Mouse (Mus musculus): Measurements from ENCODE around the gene Zic2. TPM values are rescaled to one million over a fixed set of nuclear protein-coding genes. Genes with fewer than 3 reads are reported as not detected.
A peak's percentile ranks its signal among the peaks of the same experiment; 100 is the strongest.

Gene Zic2
- polyA plus RNA-seq, 1 experiment from 2014 or later = 0.07 TPM

DNA sequence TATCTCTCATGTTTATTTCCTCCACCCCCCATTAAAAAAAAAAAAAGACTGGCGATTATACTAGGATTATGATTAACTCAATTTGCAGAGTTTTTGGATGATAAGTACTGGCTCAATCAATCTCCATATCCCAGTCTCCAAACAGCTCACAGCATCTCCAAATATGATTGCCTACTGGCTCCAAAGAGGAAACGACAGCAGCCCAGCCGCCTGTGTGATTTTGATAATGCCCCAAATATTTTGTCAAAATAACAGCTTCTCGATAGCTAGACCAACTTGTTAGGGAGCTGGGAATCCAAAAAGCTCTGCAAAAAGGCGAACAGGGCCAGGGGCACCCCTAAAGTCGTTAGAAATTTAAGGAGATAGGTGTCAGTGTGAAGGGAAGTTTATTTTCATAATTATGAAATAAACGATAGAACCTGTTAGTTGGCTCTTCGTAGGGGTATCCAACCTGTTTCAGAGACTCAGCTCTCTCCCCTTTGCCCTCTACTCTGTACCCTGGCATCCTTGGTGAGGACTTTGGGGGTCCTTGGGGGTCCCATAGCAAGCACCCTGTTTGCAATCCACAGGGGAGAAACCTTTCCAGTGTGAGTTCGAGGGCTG lies 2.8 kb downstream of the Zic2 start:
- Histone ChIP-seq H3K4me1 (ENCODE audit: control insufficient read depth, insufficient read depth, low read length) (peaks cover 22% of the 10 kb centered on the region), H3K4me2 (no peak overlapping the region), H3K9ac (ENCODE audit: low read depth, low read length) (no peak overlapping the region), H3K4me3 (ENCODE audit: low read depth, low read length) (no peak overlapping the region; the same call in 1 of the 2 replicates), H3K36me3 (ENCODE audit: control insufficient read depth, insufficient read depth, low read length) (no peaks in the 10 kb centered on the region), H3K27ac (ENCODE audit: low read depth, low read length) (no peak overlapping the region), H3K9me3 (replicated peaks; ENCODE audit: control insufficient read depth, low read length) (no peaks in the 10 kb centered on the region), H3K27me3 (ENCODE audit: control insufficient read depth, insufficient read depth, low read length) (peaks cover 97% of the 10 kb centered on the region)
- ATAC-seq (replicated peaks; ENCODE audit: insufficient number of reproducible peaks, low FRiP score, low TSS enrichment) = no peak
- whole genome bisulfite sequencing (ENCODE audit: insufficient replicate concordance) = 2% methylated on average over 9 of the region's 9 CpGs

DNA sequence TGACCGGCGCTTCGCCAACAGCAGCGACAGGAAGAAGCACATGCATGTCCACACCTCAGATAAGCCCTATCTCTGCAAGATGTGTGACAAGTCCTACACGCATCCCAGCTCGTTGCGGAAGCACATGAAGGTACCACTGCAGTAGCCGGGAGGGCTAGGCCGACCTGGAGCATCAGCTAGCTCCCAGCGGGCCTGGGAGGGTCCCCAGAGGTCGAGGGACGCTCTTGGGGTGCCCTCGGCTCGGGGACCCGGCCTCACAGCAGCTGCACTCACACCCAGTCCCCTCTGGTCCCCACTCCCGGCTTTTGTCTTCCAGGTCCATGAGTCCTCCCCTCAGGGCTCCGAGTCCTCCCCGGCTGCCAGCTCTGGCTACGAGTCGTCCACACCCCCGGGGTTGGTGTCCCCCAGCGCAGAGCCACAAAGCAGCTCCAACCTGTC lies 3.4 kb downstream of the Zic2 start:
- Histone ChIP-seq H3K27me3 (ENCODE audit: control insufficient read depth, insufficient read depth, low read length) (peaks cover 97% of the 10 kb centered on the region), H3K4me2 (peak overlapping the region; percentile 46), H3K4me1 (ENCODE audit: control insufficient read depth, insufficient read depth, low read length) (peaks cover 22% of the 10 kb centered on the region), H3K9me3 (replicated peaks; ENCODE audit: control insufficient read depth, low read length) (no peaks in the 10 kb centered on the region), H3K4me3 (ENCODE audit: low read depth, low read length) (peak overlapping the region; percentile 22), H3K9ac (ENCODE audit: low read depth, low read length) (no peak overlapping the region), H3K36me3 (ENCODE audit: control insufficient read depth, insufficient read depth, low read length) (no peaks in the 10 kb centered on the region), H3K27ac (ENCODE audit: low read depth, low read length) (no peak overlapping the region)
- ATAC-seq (replicated peaks; ENCODE audit: insufficient number of reproducible peaks, low FRiP score, low TSS enrichment) = no peak
- 0% methylated on average over 22 of the region's 22 CpGs for WGBS (ENCODE audit: insufficient replicate concordance)

DNA sequence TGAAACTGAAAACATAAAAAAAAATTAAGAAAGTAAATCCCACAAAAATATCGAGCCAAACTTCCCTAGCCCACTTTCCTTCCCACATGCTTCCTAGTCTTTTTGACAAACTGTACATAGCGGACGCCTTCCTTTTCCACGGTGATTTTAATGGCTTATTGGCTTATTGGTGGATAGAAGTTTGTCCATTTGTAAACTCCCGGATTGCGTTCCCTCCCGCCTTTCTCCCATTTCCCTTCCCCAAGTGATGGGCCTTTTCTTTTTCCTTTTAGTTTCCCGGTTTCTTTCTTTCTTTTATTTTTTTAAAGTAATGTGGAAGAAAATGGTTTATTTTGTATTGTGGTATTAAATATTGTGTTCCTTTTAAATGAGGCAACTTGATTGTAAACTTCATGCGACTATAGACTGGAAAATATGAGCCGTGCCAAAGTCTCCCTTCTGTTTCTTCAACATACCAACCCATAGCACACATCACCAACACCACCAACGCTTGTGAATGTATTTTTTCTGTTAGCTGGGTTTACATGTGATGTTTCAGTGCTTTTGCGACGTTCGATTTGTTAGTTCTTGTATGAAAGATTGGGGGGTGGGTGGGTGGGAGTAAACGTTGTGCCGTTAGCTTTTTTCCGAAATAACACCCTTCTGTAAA lies 4.3 kb downstream of the Zic2 start:
- WGBS (ENCODE audit: insufficient replicate concordance) = 29% methylated on average over 17 of the region's 17 CpGs
- H3K27ac ChIP-seq (ENCODE audit: low read depth, low read length) = no peak overlapping the region

DNA sequence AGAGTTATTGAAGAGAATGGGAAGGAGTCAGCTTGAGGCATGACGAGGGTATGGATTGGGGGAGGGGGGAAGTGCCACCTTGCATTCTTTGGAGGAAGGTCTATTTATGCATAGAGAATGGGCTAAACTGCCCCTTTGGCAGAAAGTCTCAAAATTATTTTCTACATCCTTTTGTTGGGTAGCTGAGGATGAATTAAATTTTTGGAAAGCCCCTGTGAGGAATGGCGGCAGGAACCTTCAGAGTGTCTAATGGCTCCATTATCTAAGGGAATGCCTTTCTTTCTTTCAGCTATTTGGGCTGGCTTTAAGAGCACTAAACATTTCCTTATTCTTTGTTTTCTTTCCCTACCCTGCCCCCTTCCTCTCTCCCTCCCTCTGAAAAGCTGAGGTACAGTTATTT lies 5.1 kb downstream of the Zic2 start:
- no peak overlapping the region for H3K4me3 ChIP-seq (ENCODE audit: low read depth, low read length)
- no peak overlapping the region for H3K9ac ChIP-seq (ENCODE audit: low read depth, low read length)
- no peak overlapping the region for H3K4me2 ChIP-seq

More for the DNA sequence above, 4.3 kb downstream of the Zic2 start:
- ATAC-seq (replicated peaks; ENCODE audit: insufficient number of reproducible peaks, low FRiP score, low TSS enrichment) = no peak
- no peak overlapping the region for H3K4me2 ChIP-seq
- H3K9me3 ChIP-seq (replicated peaks; ENCODE audit: control insufficient read depth, low read length) = no peaks in the 10 kb centered on the region
- peaks cover 97% of the 10 kb centered on the region for H3K27me3 ChIP-seq (ENCODE audit: control insufficient read depth, insufficient read depth, low read length)
- no peak overlapping the region for H3K4me3 ChIP-seq (ENCODE audit: low read depth, low read length)
- no peak overlapping the region for H3K9ac ChIP-seq (ENCODE audit: low read depth, low read length)
- peaks cover 22% of the 10 kb centered on the region for H3K4me1 ChIP-seq (ENCODE audit: control insufficient read depth, insufficient read depth, low read length)
- no peaks in the 10 kb centered on the region for H3K36me3 ChIP-seq (ENCODE audit: control insufficient read depth, insufficient read depth, low read length)

DNA sequence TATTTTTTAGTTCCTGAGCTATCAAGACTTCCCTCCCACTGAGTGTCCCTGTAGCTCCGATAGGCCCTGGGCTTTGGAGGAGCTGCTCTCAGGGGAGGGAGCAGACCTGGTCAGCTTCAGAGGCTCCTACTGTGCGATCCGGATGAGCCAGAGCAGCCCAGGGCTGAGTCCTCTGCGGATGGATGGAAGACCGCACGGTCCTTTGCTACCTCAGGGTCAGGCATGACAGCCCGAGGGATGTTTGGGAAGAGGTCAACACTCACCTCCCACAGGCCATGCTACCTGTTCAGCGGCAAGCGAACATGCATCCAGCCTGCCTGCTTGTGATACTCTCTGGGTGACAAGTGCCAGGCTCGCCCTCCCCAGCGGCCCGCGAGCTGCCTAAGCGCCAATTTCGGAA lies 5.9 kb downstream of the Zic2 start:
- no peak overlapping the region for H3K4me2 ChIP-seq
- ATAC-seq (replicated peaks; ENCODE audit: insufficient number of reproducible peaks, low FRiP score, low TSS enrichment) = no peak
- H3K4me3 ChIP-seq (ENCODE audit: low read depth, low read length) = no peak overlapping the region
- no peaks in the 10 kb centered on the region for H3K36me3 ChIP-seq (ENCODE audit: control insufficient read depth, insufficient read depth, low read length)
- H3K4me1 ChIP-seq (ENCODE audit: control insufficient read depth, insufficient read depth, low read length) = peaks cover 7% of the 10 kb centered on the region
- WGBS (ENCODE audit: insufficient replicate concordance) = 1% methylated on average over 15 of the region's 15 CpGs
- H3K27ac ChIP-seq (ENCODE audit: low read depth, low read length) = no peak overlapping the region
- peaks cover 97% of the 10 kb centered on the region for H3K27me3 ChIP-seq (ENCODE audit: control insufficient read depth, insufficient read depth, low read length)
- H3K9me3 ChIP-seq (replicated peaks; ENCODE audit: control insufficient read depth, low read length) = no peaks in the 10 kb centered on the region
- H3K9ac ChIP-seq (ENCODE audit: low read depth, low read length) = no peak overlapping the region

More for the DNA sequence above, 5.1 kb downstream of the Zic2 start:
- Histone ChIP-seq H3K36me3 (ENCODE audit: control insufficient read depth, insufficient read depth, low read length) (no peaks in the 10 kb centered on the region), H3K9me3 (replicated peaks; ENCODE audit: control insufficient read depth, low read length) (no peaks in the 10 kb centered on the region), H3K27ac (ENCODE audit: low read depth, low read length) (no peak overlapping the region), H3K27me3 (ENCODE audit: control insufficient read depth, insufficient read depth, low read length) (peaks cover 97% of the 10 kb centered on the region), H3K4me1 (ENCODE audit: control insufficient read depth, insufficient read depth, low read length) (peaks cover 15% of the 10 kb centered on the region)
- ATAC-seq (replicated peaks; ENCODE audit: insufficient number of reproducible peaks, low FRiP score, low TSS enrichment) = no peak
- 8% methylated on average over 2 of the region's 2 CpGs for WGBS (ENCODE audit: insufficient replicate concordance)

DNA sequence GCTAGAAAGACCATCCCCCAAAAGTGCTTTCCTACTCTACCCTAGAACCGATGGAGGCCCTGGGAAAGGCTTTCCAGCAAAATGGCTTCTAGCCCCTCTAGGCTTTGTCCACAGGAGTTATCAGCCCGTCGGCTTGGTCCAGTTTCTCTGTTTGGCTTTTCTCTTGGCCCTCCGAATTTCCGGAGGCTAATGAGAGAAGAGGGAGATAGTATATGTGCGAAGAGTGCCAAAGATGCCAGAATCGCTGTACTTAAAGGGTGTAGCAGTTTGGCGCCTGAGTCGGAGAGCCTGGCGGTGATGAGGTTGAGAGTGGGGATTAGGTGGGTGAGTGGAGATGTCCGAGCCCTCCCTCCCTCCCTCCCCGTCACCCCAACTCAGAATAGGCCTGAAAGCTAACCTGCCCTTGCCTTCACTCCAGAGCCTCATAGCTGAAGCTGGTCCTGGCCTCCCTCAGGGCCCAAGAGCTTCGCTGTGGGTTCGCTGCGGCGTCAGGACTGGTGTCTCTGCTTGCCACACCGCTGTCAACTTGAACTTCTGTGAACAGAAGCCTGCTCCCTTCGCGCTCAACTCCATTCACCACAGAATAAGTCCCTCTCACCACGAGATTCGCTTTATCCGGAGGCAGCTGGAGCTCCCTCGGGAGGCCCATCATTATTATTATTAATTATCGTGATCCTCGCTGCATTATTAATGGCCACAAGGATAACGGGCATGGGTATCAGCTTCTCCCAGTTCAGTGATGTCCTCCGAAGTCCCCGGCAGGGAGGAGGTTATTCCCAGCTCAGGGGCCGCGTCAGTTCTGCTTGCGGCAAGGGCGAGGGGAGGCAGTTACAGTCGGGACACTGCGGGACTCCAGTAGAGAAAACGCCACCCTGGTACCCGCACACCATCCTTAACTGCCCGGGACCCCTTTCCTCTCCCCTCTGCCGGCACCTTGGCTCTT lies 7.1 kb downstream of the Zic2 start:
- peaks cover 94% of the 10 kb centered on the region for H3K27me3 ChIP-seq (ENCODE audit: control insufficient read depth, insufficient read depth, low read length)
- H3K9me3 ChIP-seq (replicated peaks; ENCODE audit: control insufficient read depth, low read length) = no peaks in the 10 kb centered on the region
- no peak overlapping the region for H3K4me3 ChIP-seq (ENCODE audit: low read depth, low read length)
- 1% methylated on average over 37 of the region's 38 CpGs for WGBS (ENCODE audit: insufficient replicate concordance)
- no peak overlapping the region for H3K9ac ChIP-seq (ENCODE audit: low read depth, low read length)
- peaks cover 5% of the 10 kb centered on the region; the same call in 1 of the 2 replicates for H3K4me1 ChIP-seq (ENCODE audit: control insufficient read depth, insufficient read depth, low read length)
- H3K36me3 ChIP-seq (ENCODE audit: control insufficient read depth, insufficient read depth, low read length) = no peaks in the 10 kb centered on the region
- H3K27ac ChIP-seq (ENCODE audit: low read depth, low read length) = no peak overlapping the region
- H3K4me2 ChIP-seq = no peak overlapping the region
- ATAC-seq (replicated peaks; ENCODE audit: insufficient number of reproducible peaks, low FRiP score, low TSS enrichment) = no peak

DNA sequence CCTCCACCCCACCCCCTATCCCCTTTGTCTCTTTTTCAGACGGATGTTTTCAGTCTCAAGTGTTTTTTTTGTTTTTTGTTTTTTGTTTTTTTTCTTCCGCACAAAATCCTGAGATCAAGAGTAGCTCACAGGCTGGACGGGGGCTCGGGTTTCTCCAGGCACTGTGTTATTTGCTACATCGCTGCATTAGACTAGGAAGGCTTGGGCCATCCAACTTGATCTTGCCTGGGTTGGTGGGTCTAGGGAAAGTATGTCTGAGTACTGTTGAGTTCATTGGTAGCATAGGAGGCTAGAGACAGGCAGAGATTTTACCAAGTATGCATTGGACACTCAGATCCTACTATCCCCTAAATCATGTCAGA lies 7.8 kb downstream of the Zic2 start:
- H3K36me3 ChIP-seq (ENCODE audit: control insufficient read depth, insufficient read depth, low read length) = no peaks in the 10 kb centered on the region
- no peak overlapping the region for H3K4me2 ChIP-seq
- no peak overlapping the region for H3K9ac ChIP-seq (ENCODE audit: low read depth, low read length)
- H3K9me3 ChIP-seq (replicated peaks; ENCODE audit: control insufficient read depth, low read length) = no peaks in the 10 kb centered on the region
- H3K27ac ChIP-seq (ENCODE audit: low read depth, low read length) = no peak overlapping the region
- H3K27me3 ChIP-seq (ENCODE audit: control insufficient read depth, insufficient read depth, low read length) = peaks cover 91% of the 10 kb centered on the region
- no peak for ATAC-seq (replicated peaks; ENCODE audit: insufficient number of reproducible peaks, low FRiP score, low TSS enrichment)
- no peak overlapping the region for H3K4me3 ChIP-seq (ENCODE audit: low read depth, low read length)
- WGBS (ENCODE audit: insufficient replicate concordance) = 6% methylated on average over 5 of the region's 5 CpGs
- H3K4me1 ChIP-seq (ENCODE audit: control insufficient read depth, insufficient read depth, low read length) = peaks cover 5% of the 10 kb centered on the region; the same call in 1 of the 2 replicates

DNA sequence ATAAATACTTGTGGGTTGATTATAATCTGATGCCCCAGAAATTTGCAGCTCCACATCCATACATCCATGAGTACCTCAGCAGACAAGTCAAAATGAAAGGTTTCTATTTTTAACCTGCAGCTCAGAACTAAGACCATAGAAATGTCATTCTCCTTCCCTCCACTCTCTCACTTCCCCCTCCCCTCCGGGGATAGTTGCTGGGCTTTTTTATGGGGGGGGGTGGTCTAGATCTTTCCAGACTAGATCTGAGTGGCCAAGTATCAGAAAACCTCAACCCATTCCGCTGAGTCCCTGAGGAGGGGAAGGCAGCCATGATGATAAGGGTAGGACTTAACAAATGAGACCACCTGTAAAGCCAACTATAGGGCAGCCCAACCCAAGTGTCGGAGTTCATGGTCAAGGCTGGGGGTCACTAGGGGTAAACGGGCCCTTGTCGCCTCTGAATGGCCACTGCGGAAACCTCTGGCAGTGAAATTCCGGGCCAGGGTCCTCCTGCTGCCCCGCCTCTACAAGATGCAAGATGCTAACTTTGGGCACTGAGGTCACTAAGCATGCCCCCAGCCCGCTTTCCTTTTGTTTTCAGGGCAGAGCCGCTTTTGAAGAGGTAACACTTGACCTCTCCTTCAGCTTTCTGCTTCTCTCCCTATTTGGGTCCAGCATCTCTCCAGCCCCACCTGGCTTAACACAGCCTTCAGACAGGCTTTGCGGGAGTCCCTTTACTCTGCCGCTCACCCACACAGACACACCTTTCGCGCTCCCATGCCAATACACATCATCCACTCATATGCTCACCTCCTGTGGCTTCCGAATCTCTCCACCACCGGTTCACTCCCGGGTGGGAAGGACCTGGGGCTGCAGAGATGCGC lies 8.6 kb downstream of the Zic2 start:
- no peak for ATAC-seq (replicated peaks; ENCODE audit: insufficient number of reproducible peaks, low FRiP score, low TSS enrichment)
- Histone ChIP-seq H3K4me2 (no peak overlapping the region), H3K9ac (ENCODE audit: low read depth, low read length) (no peak overlapping the region), H3K4me3 (ENCODE audit: low read depth, low read length) (no peak overlapping the region), H3K9me3 (replicated peaks; ENCODE audit: control insufficient read depth, low read length) (no peaks in the 10 kb centered on the region), H3K4me1 (ENCODE audit: control insufficient read depth, insufficient read depth, low read length) (peaks cover 2% of the 10 kb centered on the region; the same call in 1 of the 2 replicates), H3K36me3 (ENCODE audit: control insufficient read depth, insufficient read depth, low read length) (no peaks in the 10 kb centered on the region), H3K27ac (ENCODE audit: low read depth, low read length) (no peak overlapping the region), H3K27me3 (ENCODE audit: control insufficient read depth, insufficient read depth, low read length) (peaks cover 84% of the 10 kb centered on the region)
- 3% methylated on average over 18 of the region's 18 CpGs for WGBS (ENCODE audit: insufficient replicate concordance)

Data from heart, embryonic 11.5 days (tissue).